Mouse (Mus musculus) bone marrow, adult 2 months (tissue): ENCODE measurements around the gene Rbsn. TPM values are rescaled to one million over a fixed set of nuclear protein-coding genes. Genes with fewer than 3 reads are reported as not detected.
A peak's percentile ranks its signal among the peaks of the same experiment; 100 is the strongest.

ENCODE experiments used
- H3K27ac ChIP-seq: fragments of 200-500 bp; 2 replicates; pipeline ENCODE4 v1.5.1; 2012; ENCODE audit warnings: low read depth, mild to moderate bottlenecking, control low read depth, inconsistent platforms, low read length; ENCODE audit not compliant: control insufficient read depth, poor library complexity, insufficient read depth
- H3K4me1 ChIP-seq: fragments of 200-500 bp; 2 replicates; pipeline ENCODE4 v1.6.1; 2011; ENCODE audit warnings: low read length; ENCODE audit not compliant: control insufficient read depth, insufficient read depth
- H3K4me3 ChIP-seq: fragments of 200-500 bp; replicated peaks from 2 replicates; pipeline ENCODE3; 2011; ENCODE audit warnings: mild to moderate bottlenecking, low read depth, low read length, control low read depth; ENCODE audit not compliant: control insufficient read depth
- CTCF ChIP-seq: fragments of 200-500 bp; IDR thresholded peaks from 2 replicates; pipeline ENCODE4 v1.5.1; 2011; ENCODE audit warnings: low read length, control low read depth; ENCODE audit not compliant: control insufficient read depth, insufficient read depth
- POLR2A ChIP-seq: fragments of 200-500 bp; IDR thresholded peaks from 2 replicates; pipeline ENCODE4 v1.6.1; 2011; ENCODE audit warnings: low read depth, mild to moderate bottlenecking, control low read depth, low read length, borderline replicate concordance; ENCODE audit not compliant: control insufficient read depth
- WGBS: fragments of 180-500 bp; shearing (Covaris S2); methylation state at CpG from one replicate; pipeline ENCODE4 v1.1.7; 2018; 5-methylcytosine and 5-hydroxymethylcytosine counted together
- polyA plus RNA-seq: library from polyadenylated mRNA; stranded (reverse); fragments of >200 nt; gene quantifications from 2 replicates; pipeline ENCODE4 v1.2.4, GENCODE M21; 2011; ENCODE audit warnings: low replicate concordance; ENCODE audit not compliant: missing spikeins, insufficient read depth, insufficient read length

Rbsn gene
- polyA plus RNA-seq, 1 experiment: 8.5 TPM

- WGBS: 53% methylated on average over 3 of the region's 3 CpGs
- H3K4me1 ChIP-seq: no peaks in the 10 kb centered on the region; the same call in 1 of the 2 replicates
- TF ChIP-seq POLR2A (no peak), CTCF (peak; percentile 24; the same call in 1 of the 2 replicates)
- no peak overlapping the region for H3K4me3 ChIP-seq
- H3K27ac ChIP-seq: no peak overlapping the region
These were observed 4.7 kb upstream of the Rbsn start for GRCm38 (mm10) chr6:92219445-92219844.

GRCm38 (mm10) chr6:92214055-92214772 lies 511 bp downstream of the Rbsn start:
- TF ChIP-seq CTCF (no peak), POLR2A (no peak)
- under 1% methylated on average over 48 of the region's 48 CpGs for WGBS
- H3K4me1 ChIP-seq: no peaks in the 10 kb centered on the region; the same call in 1 of the 2 replicates
- peak overlapping the region; percentile 99 for H3K4me3 ChIP-seq
- peak overlapping the region; percentile 84 for H3K27ac ChIP-seq

GRCm38 (mm10) chr6:92199414-92199813 lies 15.3 kb downstream of the Rbsn start:
- TF ChIP-seq CTCF (no peak), POLR2A (no peak)
- WGBS: 78% methylated on average over 8 of the region's 8 CpGs
- peaks cover 2% of the 10 kb centered on the region for H3K4me1 ChIP-seq
- no peak overlapping the region for H3K4me3 ChIP-seq
- H3K27ac ChIP-seq: no peak overlapping the region

GRCm38 (mm10) chr6:92184178-92184577 lies 30.5 kb downstream of the Rbsn start:
- H3K4me1 ChIP-seq: peaks cover 2% of the 10 kb centered on the region
- 3% methylated on average over 10 of the region's 10 CpGs for WGBS
- no peak overlapping the region for H3K27ac ChIP-seq
- no peak for TF ChIP-seq POLR2A
- no peak for TF ChIP-seq CTCF
- H3K4me3 ChIP-seq: peak overlapping the region; percentile 100

- peak within 1 kb of the TSS; percentile 14; the same call in 1 of the 2 replicates for H3K27ac ChIP-seq
- under 1% methylated on average over 42 of the region's 42 CpGs for WGBS
- peak within 1 kb of the TSS; percentile 100 for H3K4me3 ChIP-seq
- peaks cover 2% of the 10 kb centered on the region for H3K4me1 ChIP-seq
- TF ChIP-seq POLR2A (peak; percentile 69; the same call in 1 of the 2 replicates), CTCF (no peak)
These were observed 31.0 kb downstream of the Rbsn start, which contains the start of gene Mrps25 for GRCm38 (mm10) chr6:92183621-92184131. Mrps25 (minus strand) TSS chr6:92184033.

GRCm38 (mm10) chr6:92176450-92176849 lies 38.3 kb downstream of the Rbsn start:
- 70% methylated on average over 1 of the region's 1 CpGs for WGBS
- H3K27ac ChIP-seq: no peak overlapping the region
- H3K4me1 ChIP-seq: no peaks in the 10 kb centered on the region
- TF ChIP-seq POLR2A (no peak), CTCF (no peak)
- H3K4me3 ChIP-seq: no peak overlapping the region

GRCm38 (mm10) chr6:92162724-92163123 lies 52.0 kb downstream of the Rbsn start:
- no peak for TF ChIP-seq POLR2A
- TF ChIP-seq CTCF: no peak
- no peak overlapping the region for H3K27ac ChIP-seq
- no peaks in the 10 kb centered on the region for H3K4me1 ChIP-seq
- 67% methylated on average over 1 of the region's 1 CpGs for WGBS
- H3K4me3 ChIP-seq: no peak overlapping the region

- Histone ChIP-seq H3K27ac (no peak overlapping the region), H3K4me1 (no peaks in the 10 kb centered on the region), H3K4me3 (no peak overlapping the region)
- WGBS: 89% methylated on average over 3 of the region's 3 CpGs
- TF ChIP-seq POLR2A (no peak), CTCF (no peak)
These were observed 55.9 kb downstream of the Rbsn start for GRCm38 (mm10) chr6:92158801-92159200.
